Mouse (Mus musculus): ENCODE measurements around the gene B4galnt1.
A peak's percentile ranks its signal among the peaks of the same experiment; 100 is the strongest.

The B4galnt1 gene

GRCm38 (mm10) chr10:127167614-127168192, 2.7 kb downstream of the B4galnt1 start:
- DNase-seq (ENCODE audit: extremely low read depth, low read depth, low spot score): peak; percentile 88

GRCm38 (mm10) chr10:127170002-127170401, 5.0 kb downstream of the B4galnt1 start:
- no peak for DNase-seq (ENCODE audit: extremely low read depth, low read depth, low spot score)

- no peak for DNase-seq (ENCODE audit: extremely low read depth, low read depth, low spot score)
These were observed 5.8 kb downstream of the B4galnt1 start for GRCm38 (mm10) chr10:127170837-127171272.

GRCm38 (mm10) chr10:127171631-127172200, 6.7 kb downstream of the B4galnt1 start:
- no peak for DNase-seq (ENCODE audit: extremely low read depth, low read depth, low spot score)

- DNase-seq (ENCODE audit: extremely low read depth, low read depth, low spot score): no peak
These were observed 8.4 kb downstream of the B4galnt1 start for GRCm38 (mm10) chr10:127173148-127174065.

- no peak for DNase-seq (ENCODE audit: extremely low read depth, low read depth, low spot score)
These were observed 9.1 kb downstream of the B4galnt1 start for GRCm38 (mm10) chr10:127174170-127174569.

- no peak for DNase-seq (ENCODE audit: extremely low read depth, low read depth, low spot score)
These were observed 11.2 kb downstream of the B4galnt1 start for GRCm38 (mm10) chr10:127176228-127176627.

- DNase-seq (ENCODE audit: extremely low read depth, low read depth, low spot score): no peak
These were observed 11.7 kb downstream of the B4galnt1 start for GRCm38 (mm10) chr10:127176756-127177155.

- DNase-seq (ENCODE audit: extremely low read depth, low read depth, low spot score): no peak
These were observed 12.2 kb downstream of the B4galnt1 start for GRCm38 (mm10) chr10:127177235-127177634.

- no peak for DNase-seq (ENCODE audit: extremely low read depth, low read depth, low spot score)
These were observed 12.7 kb downstream of the B4galnt1 start for GRCm38 (mm10) chr10:127177719-127178118.

GRCm38 (mm10) chr10:127178286-127179027, 13.4 kb downstream of the B4galnt1 start:
- no peak for DNase-seq (ENCODE audit: extremely low read depth, low read depth, low spot score)

GRCm38 (mm10) chr10:127179871-127180694, 15.1 kb downstream of the B4galnt1 start, which contains the start of gene Slc26a10:
Gene Slc26a10 (minus strand): TSS chr10:127180645.
- DNase-seq (ENCODE audit: extremely low read depth, low read depth, low spot score): no peak

- DNase-seq (ENCODE audit: extremely low read depth, low read depth, low spot score): no peak
These were observed 15.6 kb downstream of the B4galnt1 start for GRCm38 (mm10) chr10:127180695-127181047.

- DNase-seq (ENCODE audit: extremely low read depth, low read depth, low spot score): no peak
These were observed 16.5 kb downstream of the B4galnt1 start for GRCm38 (mm10) chr10:127181566-127181965.

GRCm38 (mm10) chr10:127182624-127183023, 17.6 kb downstream of the B4galnt1 start:
- no peak for DNase-seq (ENCODE audit: extremely low read depth, low read depth, low spot score)

- no peak for DNase-seq (ENCODE audit: extremely low read depth, low read depth, low spot score)
These were observed 18.7 kb downstream of the B4galnt1 start for GRCm38 (mm10) chr10:127183759-127184158.

- DNase-seq (ENCODE audit: extremely low read depth, low read depth, low spot score): no peak
These were observed 20.1 kb downstream of the B4galnt1 start for GRCm38 (mm10) chr10:127185101-127185500.

GRCm38 (mm10) chr10:127185506-127185905, 20.5 kb downstream of the B4galnt1 start:
- no peak for DNase-seq (ENCODE audit: extremely low read depth, low read depth, low spot score)

- DNase-seq (ENCODE audit: extremely low read depth, low read depth, low spot score): no peak
These were observed 21.4 kb downstream of the B4galnt1 start for GRCm38 (mm10) chr10:127186451-127186850.

GRCm38 (mm10) chr10:127187371-127188078, 22.5 kb downstream of the B4galnt1 start:
- DNase-seq (ENCODE audit: extremely low read depth, low read depth, low spot score): no peak

Data from fat pad, adult 2 months (tissue).